Comparison of ENCODE assay signal across 8 mouse cellular contexts in genomic region chr16:18687367-18687766, GRCm38 (mm10). TPM values are rescaled to one million over a fixed set of nuclear protein-coding genes. Genes with fewer than 3 reads are reported as not detected.
A peak's percentile ranks its signal among the peaks of the same experiment; 100 is the strongest.
DNase-seq lines count a peak whose midpoint lies in the region; ATAC-seq and TF ChIP-seq lines count a peak whose summit lies in the region.

No protein-coding gene starts in this region.

- no peaks in the 10 kb centered on the region for H3K9me3 ChIP-seq in hindbrain, postnatal 0 days (ENCODE audit: low read length)

- peak; percentile 79 for TF ChIP-seq CTCF in hindbrain, postnatal 0 days (IDR thresholded peaks at IDR 0.05; ENCODE audit: low read depth)

- WGBS in hindbrain, postnatal 0 days: 5% methylated on average over 8 of the region's 8 CpGs

- intact Hi-C loops in left cerebral cortex, postnatal 14 days (cut with DNase I): no loop called here

- peak; percentile 94 for DNase-seq in ZHBTc4 (ENCODE audit: low read depth, low spot score)
- DNase-seq in cerebellum, postnatal 4 days (ENCODE audit: low spot score in 2 of 2): peak; percentile 39 to 72
- DNase-seq in gastrocnemius, postnatal 10 days: peak; percentile 68
- peak; percentile 77 for DNase-seq in hindbrain, postnatal 0 days (ENCODE audit: low spot score)
- DNase-seq in left cerebral cortex, postnatal 14 days (ENCODE audit: low spot score in 2 of 2): peak; percentile 27 to 44
- peak; percentile 35 for DNase-seq in right cerebral cortex, postnatal 14 days
- no peak for DNase-seq in T-cell, adult 2 months (ENCODE audit: low spot score)

- no peak overlapping the region for H3K9ac ChIP-seq in hindbrain, postnatal 0 days (replicated peaks; ENCODE audit: low read length)

- peak; percentile 68 for ATAC-seq in hindbrain, postnatal 0 days
- peak; percentile 73 for ATAC-seq in megakaryocyte-erythroid progenitor cell, adult 5-6 weeks (replicated peaks; ENCODE audit: low FRiP score, low TSS enrichment, poor library complexity, severe bottlenecking)

- H3K4me2 ChIP-seq in hindbrain, postnatal 0 days (ENCODE audit: low read depth, low read length): peak overlapping the region; percentile 38

- H3K36me3 ChIP-seq in hindbrain, postnatal 0 days (ENCODE audit: insufficient read depth, low read length): no peaks in the 10 kb centered on the region

- H3K4me3 ChIP-seq in hindbrain, postnatal 0 days (ENCODE audit: low read length): peak overlapping the region; percentile 3; the same call in 1 of the 2 replicates

- peak overlapping the region; percentile 63; the same call in 1 of the 2 replicates for H3K27ac ChIP-seq in hindbrain, postnatal 0 days

- H3K4me1 ChIP-seq in hindbrain, postnatal 0 days (ENCODE audit: insufficient read depth, low read length): no peaks in the 10 kb centered on the region

- H3K27me3 ChIP-seq in hindbrain, postnatal 0 days (ENCODE audit: insufficient read depth, low read length): no peaks in the 10 kb centered on the region

RNA-seq across cellular contexts. Expression of gene Sept5, which starts 57.6 kb away (rescaled TPM):
- total RNA-seq in gastrocnemius, postnatal 10 days (2021): 10 to 100 TPM in 1 of 2 experiments, 1 to 10 TPM in 1; 7.9 to 15.7 TPM
- 286 and 335 TPM in 2 replicates for total RNA-seq in hindbrain, postnatal 0 days (2014; rRNA removed)
- 186 and 195 TPM in 2 replicates for polyA plus RNA-seq in hindbrain, postnatal 0 days (2015; fragmentation: Nextera tagmentation; extraction: Ambion mirVana)
- total RNA-seq in left cerebral cortex, postnatal 14 days (2021): 100 to 1,000 TPM; 866 to 932 TPM
- total RNA-seq in megakaryocyte-erythroid progenitor cell, adult 5-6 weeks (2014; fragmentation: Nextera tagmentation): 0.64 TPM in 1 of 2 replicates, not detected in the other
- total RNA-seq in megakaryocyte-erythroid progenitor cell, adult 5-6 weeks (2017): 0.09 TPM in 1 of 2 replicates, not detected in the other

Comparison
In these comparisons a context has a peak if more than half of its experiments do, and no peak if none do; other contexts are left out.
1. RNA of gene Sept5, which starts 57.6 kb away (total RNA-seq): 866 to 932 TPM in left cerebral cortex, postnatal 14 days and 286 to 335 TPM in hindbrain, postnatal 0 days; 7.9 to 15.7 TPM in gastrocnemius, postnatal 10 days and 0.09 to 0.64 TPM in megakaryocyte-erythroid progenitor cell, adult 5-6 weeks; every median in the first group is over 10 times any median in the second.